Mouse (Mus musculus) right cerebral cortex, adult 18-20 months (tissue): Measurements from ENCODE around the gene Serpinb3d.

Source experiments
- DNase-seq: peaks from one replicate; pipeline ENCODE4 v3.0.0; 2022; ENCODE audit warnings: mixed read lengths

The Serpinb3d gene

DNA sequence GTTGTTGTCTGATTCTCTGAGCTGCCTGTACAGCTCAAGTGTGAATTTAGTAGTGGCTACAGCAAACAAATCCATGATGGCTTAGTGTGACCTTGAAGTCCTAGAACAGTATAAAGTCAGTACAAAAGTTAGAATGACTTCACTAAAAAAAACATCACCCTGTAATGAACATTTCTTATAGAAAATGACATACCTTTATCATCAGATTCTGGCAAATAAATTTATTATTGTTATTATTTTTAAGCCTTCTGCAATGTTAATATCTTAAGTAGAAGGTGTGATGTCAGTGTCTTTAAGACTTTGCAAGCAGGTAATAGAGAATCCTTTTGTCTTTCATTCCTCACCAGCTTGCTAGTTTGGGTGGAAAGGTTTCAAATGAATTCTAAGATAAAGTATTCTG, at the start of gene Serpinb3d:
Gene Serpinb3d, minus strand, starts transcription at position 101 of the 400 bp plus-strand sequence.
- no peak for DNase-seq

DNA sequence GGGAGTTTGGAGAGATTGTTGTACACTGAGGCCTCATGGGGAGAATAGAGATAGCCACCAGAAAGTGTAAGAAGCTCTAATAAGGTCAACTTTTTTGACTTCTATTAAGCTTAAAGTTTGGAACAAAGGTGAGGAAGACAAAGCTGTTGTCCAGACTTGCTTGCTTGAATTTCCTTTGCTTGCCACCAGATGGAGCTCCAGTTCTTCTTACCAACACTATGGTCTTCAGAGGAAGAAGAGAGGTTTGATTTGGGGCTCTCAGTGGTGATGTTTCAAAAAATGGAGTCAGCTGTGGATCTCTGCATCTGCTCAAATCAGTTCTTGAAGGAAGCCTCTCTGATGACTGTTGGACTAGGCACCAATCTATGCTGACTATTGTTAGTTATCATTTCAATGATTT, 44.1 kb upstream of the Serpinb3d start:
- DNase-seq = peak; percentile 14

GRCm38 (mm10) chr1:107098417-107098816, 15.1 kb upstream of the Serpinb3d start:
- no peak for DNase-seq

- no peak for DNase-seq
Observed at GRCm38 (mm10) chr1:107052203-107052602, 31.1 kb downstream of the Serpinb3d start, which contains the start of gene Serpinb3a. Gene Serpinb3a, minus strand, starts transcription at chr1:107052303.

- DNase-seq = peak; percentile 49
Observed at GRCm38 (mm10) chr1:107034236-107034635, 49.1 kb downstream of the Serpinb3d start.
